Mouse (Mus musculus) megakaryocyte, embryonic 14.5 days (primary cell): ENCODE data around the gene Kif2a.

Source experiments
- FLI1 ChIP-seq: IDR thresholded peaks from 2 replicates; pipeline ENCODE4 v1.6.1; 2012; ENCODE audit warnings: low read length, inconsistent platforms, mixed read lengths
- GATA1 ChIP-seq: IDR thresholded peaks from 3 replicates; pipeline ENCODE4 v1.6.1; 2012; ENCODE audit warnings: mixed read lengths, low read length, inconsistent platforms, borderline replicate concordance

DNA sequence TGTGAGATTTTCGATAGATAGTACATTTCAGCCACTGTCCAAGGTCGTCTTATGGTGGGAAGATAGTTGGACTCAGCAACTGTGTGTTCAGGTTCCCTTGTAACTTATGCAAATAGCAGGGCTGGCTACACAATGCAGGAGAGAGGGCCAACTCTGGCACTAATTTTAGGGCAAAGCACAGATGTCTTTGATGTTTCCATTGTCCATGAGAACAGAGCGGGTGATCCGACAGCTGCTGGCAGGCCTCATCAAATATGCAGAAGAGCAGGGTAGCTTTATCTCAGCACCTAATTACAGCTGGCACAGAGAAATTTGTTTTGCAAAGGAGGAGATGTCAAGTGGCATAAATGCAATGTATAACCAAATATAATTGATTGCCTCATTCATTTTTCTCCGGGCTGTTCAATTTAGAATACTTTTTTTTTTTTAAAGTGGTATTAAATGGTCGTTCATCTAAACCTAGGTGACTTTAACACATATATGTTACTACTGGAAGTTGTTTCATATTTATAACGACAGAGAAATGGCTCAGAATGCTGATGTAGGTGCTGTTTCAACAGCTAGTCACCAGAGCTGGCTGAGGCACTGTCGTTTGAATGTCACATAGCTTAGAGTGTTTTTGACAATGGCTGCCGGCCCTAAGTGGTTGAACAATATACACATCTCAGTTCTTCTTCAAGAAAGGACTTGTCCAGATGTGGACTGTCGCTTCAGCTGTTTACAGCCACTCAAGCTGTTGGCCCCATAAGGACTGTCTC lies 43.4 kb upstream of the Kif2a start:
- no peak for TF ChIP-seq GATA1
- TF ChIP-seq FLI1, result no peak
